Mouse (Mus musculus): Measurements from ENCODE around the gene Stk24. TPM values are rescaled to one million over a fixed set of nuclear protein-coding genes. Genes with fewer than 3 reads are reported as not detected.

Stk24 gene
- total and polyA plus RNA-seq, 2 experiments from 2014 or later, result 15.0 to 18.7 TPM

DNA sequence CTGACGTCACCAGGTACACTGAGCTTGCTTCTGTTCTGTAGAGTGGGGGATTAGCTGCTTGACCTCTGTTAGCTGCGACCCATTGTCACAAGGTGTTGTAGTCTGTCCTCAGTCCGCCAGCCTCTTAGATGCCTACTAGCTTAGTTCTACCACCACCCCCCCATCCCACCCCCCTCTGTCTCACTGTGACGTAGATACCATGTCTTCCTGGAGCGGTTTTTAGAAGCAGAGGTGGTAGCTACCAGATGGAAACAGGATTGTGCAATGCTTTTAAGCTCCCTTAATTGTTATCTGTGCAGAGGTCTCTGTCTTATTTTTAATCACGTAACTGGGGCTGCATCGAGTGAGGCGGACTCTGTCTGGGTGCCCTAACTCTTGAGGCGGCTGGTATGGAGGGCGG is 124.9 kb downstream of the Stk24 start:
- 91% methylated on average over 10 of the region's 10 CpGs for WGBS
- Histone ChIP-seq H3K9me3 (ENCODE audit: low read length) (no peaks in the 10 kb centered on the region), H3K27me3 (ENCODE audit: insufficient read depth, low read length) (no peaks in the 10 kb centered on the region), H3K4me1 (ENCODE audit: insufficient read depth, low read length) (no peaks in the 10 kb centered on the region), H3K4me2 (ENCODE audit: low read depth, low read length) (no peak overlapping the region), H3K36me3 (ENCODE audit: insufficient read depth, low read length) (peaks cover 13% of the 10 kb centered on the region; the same call in 1 of the 2 replicates), H3K9ac (replicated peaks; ENCODE audit: low read length) (no peak overlapping the region), H3K4me3 (ENCODE audit: low read length) (no peak overlapping the region), H3K27ac (no peak overlapping the region)
- DNase-seq (ENCODE audit: low spot score) (no peak), ATAC-seq (no peak)
- TF ChIP-seq CTCF (IDR thresholded peaks at IDR 0.05; ENCODE audit: low read depth), result no peak

DNA sequence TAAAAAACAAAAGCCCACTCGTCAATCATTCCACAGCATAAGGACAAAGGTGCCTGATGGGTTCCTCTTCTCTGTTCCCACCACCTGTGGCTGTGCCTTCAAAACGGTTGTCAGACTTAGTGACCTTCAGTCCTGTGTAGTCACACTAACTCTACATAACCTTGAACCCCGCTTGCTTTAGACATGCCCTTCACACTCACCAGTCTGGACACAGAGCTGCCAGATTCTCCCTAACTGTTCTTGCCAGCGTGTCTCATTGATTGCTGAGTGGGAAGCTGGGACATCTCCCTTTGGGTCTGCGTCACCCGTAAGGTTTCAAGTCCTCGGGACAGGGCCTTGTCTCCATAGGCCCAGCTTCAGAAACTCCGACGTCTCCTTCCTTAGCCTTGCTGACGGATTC is 127.3 kb downstream of the Stk24 start:
- no peaks in the 10 kb centered on the region for H3K4me1 ChIP-seq (ENCODE audit: insufficient read depth, low read length)
- DNase-seq (ENCODE audit: low spot score), result no peak
- no peaks in the 10 kb centered on the region for H3K9me3 ChIP-seq (ENCODE audit: low read length)
- no peak for TF ChIP-seq CTCF (IDR thresholded peaks at IDR 0.05; ENCODE audit: low read depth)
- 90% methylated on average over 10 of the region's 10 CpGs for WGBS
- no peak overlapping the region for H3K9ac ChIP-seq (replicated peaks; ENCODE audit: low read length)
- no peak overlapping the region for H3K4me3 ChIP-seq (ENCODE audit: low read length)
- no peak for ATAC-seq
- H3K27me3 ChIP-seq (ENCODE audit: insufficient read depth, low read length), result no peaks in the 10 kb centered on the region
- no peak overlapping the region for H3K4me2 ChIP-seq (ENCODE audit: low read depth, low read length)
- peaks cover 16% of the 10 kb centered on the region; the same call in 1 of the 2 replicates for H3K36me3 ChIP-seq (ENCODE audit: insufficient read depth, low read length)
- H3K27ac ChIP-seq, result no peak overlapping the region

DNA sequence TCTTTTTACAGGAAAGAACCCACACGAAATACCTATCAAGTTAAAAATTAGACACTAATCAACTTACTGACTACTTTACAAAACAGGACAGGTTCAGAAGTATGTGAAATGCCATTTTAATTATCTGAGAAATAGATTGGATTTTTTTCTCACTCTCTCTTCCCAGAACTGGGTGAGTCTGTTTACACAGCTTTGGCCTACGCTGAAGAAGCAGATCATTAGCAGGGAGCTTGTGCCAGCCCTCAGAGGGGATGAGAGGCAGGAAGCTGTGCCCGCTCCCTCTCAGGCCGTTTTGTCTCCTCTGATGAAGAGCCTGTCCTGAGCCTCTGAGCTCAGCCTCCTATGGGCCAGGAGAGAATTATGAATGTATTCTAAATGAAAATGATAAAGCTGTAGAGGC is 128.1 kb downstream of the Stk24 start:
- Histone ChIP-seq H3K27ac (no peak overlapping the region), H3K4me1 (ENCODE audit: insufficient read depth, low read length) (no peaks in the 10 kb centered on the region), H3K9me3 (ENCODE audit: low read length) (no peaks in the 10 kb centered on the region), H3K4me2 (ENCODE audit: low read depth, low read length) (no peak overlapping the region), H3K9ac (replicated peaks; ENCODE audit: low read length) (no peak overlapping the region), H3K36me3 (ENCODE audit: insufficient read depth, low read length) (peaks cover 13% of the 10 kb centered on the region; the same call in 1 of the 2 replicates), H3K27me3 (ENCODE audit: insufficient read depth, low read length) (no peaks in the 10 kb centered on the region), H3K4me3 (ENCODE audit: low read length) (no peak overlapping the region)
- ATAC-seq, result no peak
- 60% methylated on average over 4 of the region's 4 CpGs for WGBS
- TF ChIP-seq CTCF (IDR thresholded peaks at IDR 0.05; ENCODE audit: low read depth), result no peak
- no peak for DNase-seq (ENCODE audit: low spot score)

DNA sequence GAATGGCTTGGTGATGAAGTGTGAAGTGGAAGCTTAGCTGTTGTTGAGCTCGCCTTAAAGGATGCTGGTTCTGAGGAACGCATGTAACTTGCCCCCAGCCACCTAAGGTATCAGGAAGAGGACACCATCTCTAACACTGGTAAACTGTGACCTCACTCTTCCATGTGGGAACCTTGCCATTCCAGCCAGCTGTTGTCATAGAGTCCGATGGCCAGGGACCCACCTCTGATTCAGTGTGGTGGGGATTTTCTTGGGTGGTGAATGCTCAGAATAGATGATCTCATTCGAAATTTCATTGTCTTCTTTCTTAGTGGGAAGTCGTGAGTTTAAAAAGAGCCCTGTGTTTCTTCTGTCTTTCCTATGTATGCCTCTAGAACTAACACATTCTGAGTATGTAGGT is 128.7 kb downstream of the Stk24 start:
- no peak for ATAC-seq
- WGBS, result 77% methylated on average over 5 of the region's 5 CpGs

DNA sequence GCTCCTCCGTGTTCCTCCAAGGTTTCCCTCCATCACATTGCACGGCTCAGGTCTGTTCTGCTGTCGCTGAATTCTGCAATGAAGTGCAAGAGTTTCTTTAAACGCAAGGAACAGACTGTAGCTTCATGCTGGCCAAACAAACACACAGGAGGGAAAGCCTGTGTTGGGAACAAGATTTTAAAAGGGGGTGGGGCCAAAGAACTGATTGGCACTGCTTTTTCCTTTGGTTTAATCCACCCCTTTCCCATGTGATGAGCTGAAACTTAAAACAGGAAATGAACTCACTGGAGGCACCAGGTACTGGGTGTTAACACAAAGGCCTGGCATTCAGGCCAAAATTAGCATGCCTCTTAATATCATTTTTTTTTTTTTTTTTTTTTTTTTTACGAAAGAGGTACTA is 131.5 kb downstream of the Stk24 start:
- Histone ChIP-seq H3K27me3 (ENCODE audit: insufficient read depth, low read length) (no peaks in the 10 kb centered on the region), H3K4me3 (ENCODE audit: low read length) (no peak overlapping the region), H3K36me3 (ENCODE audit: insufficient read depth, low read length) (peaks cover 20% of the 10 kb centered on the region), H3K27ac (no peak overlapping the region), H3K4me1 (ENCODE audit: insufficient read depth, low read length) (no peaks in the 10 kb centered on the region), H3K9me3 (ENCODE audit: low read length) (no peaks in the 10 kb centered on the region), H3K4me2 (ENCODE audit: low read depth, low read length) (no peak overlapping the region), H3K9ac (replicated peaks; ENCODE audit: low read length) (no peak overlapping the region)
- ATAC-seq (no peak), DNase-seq (ENCODE audit: low spot score) (no peak)
- WGBS, result 75% methylated on average over 5 of the region's 5 CpGs
- TF ChIP-seq CTCF (IDR thresholded peaks at IDR 0.05; ENCODE audit: low read depth), result no peak

More for the DNA sequence above, 128.7 kb downstream of the Stk24 start:
- Histone ChIP-seq H3K27me3 (ENCODE audit: insufficient read depth, low read length) (no peaks in the 10 kb centered on the region), H3K9ac (replicated peaks; ENCODE audit: low read length) (no peak overlapping the region), H3K9me3 (ENCODE audit: low read length) (no peaks in the 10 kb centered on the region), H3K27ac (no peak overlapping the region), H3K36me3 (ENCODE audit: insufficient read depth, low read length) (peaks cover 11% of the 10 kb centered on the region; the same call in 1 of the 2 replicates), H3K4me2 (ENCODE audit: low read depth, low read length) (no peak overlapping the region), H3K4me1 (ENCODE audit: insufficient read depth, low read length) (no peaks in the 10 kb centered on the region), H3K4me3 (ENCODE audit: low read length) (no peak overlapping the region)
- TF ChIP-seq CTCF (IDR thresholded peaks at IDR 0.05; ENCODE audit: low read depth), result no peak
- no peak for DNase-seq (ENCODE audit: low spot score)

DNA sequence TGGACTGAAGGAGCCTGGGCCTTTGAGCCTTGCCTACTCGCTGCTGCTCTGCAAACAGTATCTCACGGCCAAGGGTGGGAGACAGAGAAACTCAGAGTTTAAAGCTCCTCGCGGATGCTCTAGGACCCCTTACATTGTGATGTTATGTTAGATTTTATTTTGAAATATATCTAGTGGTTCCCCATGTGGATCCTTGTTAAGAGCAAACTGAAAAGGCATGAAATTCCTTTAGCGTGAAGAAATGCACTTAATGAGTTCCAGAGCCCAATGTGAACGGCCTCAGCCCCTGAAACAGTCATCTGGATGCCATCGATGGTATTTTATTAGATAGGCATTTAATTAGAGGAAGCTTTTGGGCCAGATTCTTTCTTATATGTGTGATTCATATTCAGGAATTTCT is 132.5 kb downstream of the Stk24 start:
- no peak for DNase-seq (ENCODE audit: low spot score)
- no peak for TF ChIP-seq CTCF (IDR thresholded peaks at IDR 0.05; ENCODE audit: low read depth)
- no peak for ATAC-seq
- Histone ChIP-seq H3K9ac (replicated peaks; ENCODE audit: low read length) (no peak overlapping the region), H3K27ac (peak overlapping the region; percentile 20; the same call in 1 of the 2 replicates), H3K4me2 (ENCODE audit: low read depth, low read length) (no peak overlapping the region), H3K4me1 (ENCODE audit: insufficient read depth, low read length) (no peaks in the 10 kb centered on the region), H3K36me3 (ENCODE audit: insufficient read depth, low read length) (peaks cover 26% of the 10 kb centered on the region), H3K4me3 (ENCODE audit: low read length) (no peak overlapping the region), H3K27me3 (ENCODE audit: insufficient read depth, low read length) (no peaks in the 10 kb centered on the region), H3K9me3 (ENCODE audit: low read length) (no peaks in the 10 kb centered on the region)
- 55% methylated on average over 7 of the region's 7 CpGs for WGBS

DNA sequence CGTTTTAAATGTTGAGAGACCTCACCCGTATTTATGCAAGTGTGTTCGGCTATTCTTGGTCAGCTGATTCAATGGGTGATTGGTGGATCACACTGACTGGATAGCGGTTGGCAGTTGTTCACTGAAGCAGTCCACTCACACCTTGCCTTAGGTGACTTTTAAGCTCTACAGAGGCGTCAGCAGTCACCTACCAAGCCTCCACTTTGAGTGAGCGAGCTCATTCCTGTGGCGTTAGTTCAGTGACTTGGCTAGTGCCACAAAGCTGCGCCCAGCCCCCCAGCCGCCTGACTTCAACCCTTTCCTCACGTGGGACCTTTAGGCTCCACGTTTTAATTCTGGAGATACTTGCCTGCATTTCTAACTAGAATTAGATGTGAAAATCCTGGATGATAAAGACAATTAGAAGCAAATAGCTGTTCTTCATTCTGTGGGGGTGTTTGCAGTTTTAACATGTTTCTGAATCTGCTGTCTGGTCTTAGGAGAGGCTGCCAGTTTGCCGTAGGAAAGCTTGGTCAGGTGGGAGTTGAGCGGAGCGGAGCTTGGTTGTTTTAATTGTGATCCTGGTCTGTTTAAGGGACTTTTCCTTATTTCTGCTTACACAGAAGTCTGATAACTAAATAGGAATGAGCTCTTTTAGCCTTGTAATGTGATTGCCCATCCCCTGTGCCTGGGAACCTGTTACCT is 133.6 kb downstream of the Stk24 start:
- Histone ChIP-seq H3K9me3 (ENCODE audit: low read length) (no peaks in the 10 kb centered on the region), H3K36me3 (ENCODE audit: insufficient read depth, low read length) (peaks cover 33% of the 10 kb centered on the region), H3K4me2 (ENCODE audit: low read depth, low read length) (no peak overlapping the region), H3K4me1 (ENCODE audit: insufficient read depth, low read length) (no peaks in the 10 kb centered on the region), H3K9ac (replicated peaks; ENCODE audit: low read length) (no peak overlapping the region), H3K27me3 (ENCODE audit: insufficient read depth, low read length) (no peaks in the 10 kb centered on the region), H3K27ac (no peak overlapping the region), H3K4me3 (ENCODE audit: low read length) (no peak overlapping the region)
- TF ChIP-seq CTCF (IDR thresholded peaks at IDR 0.05; ENCODE audit: low read depth), result no peak
- WGBS, result 78% methylated on average over 14 of the region's 14 CpGs
- ATAC-seq, result no peak
- DNase-seq (ENCODE audit: low spot score), result no peak

Measured in hindbrain, postnatal 0 days (tissue).